Mouse (Mus musculus): ENCODE data around the gene Wwp2.

The Wwp2 gene

DNA sequence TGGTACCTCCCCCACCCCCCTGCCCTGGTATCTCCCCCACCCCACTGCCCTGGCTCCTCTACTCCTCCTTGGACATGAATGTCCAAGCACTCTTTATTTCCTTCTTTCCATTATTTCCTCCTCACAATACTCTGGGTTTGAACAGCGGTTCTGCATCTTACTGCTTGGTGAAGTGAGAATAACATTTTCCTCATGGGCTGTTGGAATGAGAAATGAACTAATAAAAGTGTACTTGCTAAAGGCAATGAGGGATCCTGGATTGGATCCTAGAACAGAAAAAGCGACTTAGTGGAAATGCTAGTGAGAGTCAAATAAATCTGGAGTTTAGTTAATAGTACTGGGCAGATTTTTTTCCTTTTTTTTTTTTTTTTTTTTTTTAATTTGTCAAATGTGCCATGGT lies 77.1 kb downstream of the Wwp2 start:
- DNase-seq (ENCODE audit: low spot score) = no peak

- no peak for DNase-seq (ENCODE audit: low spot score)
Measured at GRCm38 (mm10) chr8:107514949-107515721, 79.0 kb downstream of the Wwp2 start.

- no peak for DNase-seq (ENCODE audit: low spot score)
Measured at GRCm38 (mm10) chr8:107518726-107519125, 82.6 kb downstream of the Wwp2 start.

DNA sequence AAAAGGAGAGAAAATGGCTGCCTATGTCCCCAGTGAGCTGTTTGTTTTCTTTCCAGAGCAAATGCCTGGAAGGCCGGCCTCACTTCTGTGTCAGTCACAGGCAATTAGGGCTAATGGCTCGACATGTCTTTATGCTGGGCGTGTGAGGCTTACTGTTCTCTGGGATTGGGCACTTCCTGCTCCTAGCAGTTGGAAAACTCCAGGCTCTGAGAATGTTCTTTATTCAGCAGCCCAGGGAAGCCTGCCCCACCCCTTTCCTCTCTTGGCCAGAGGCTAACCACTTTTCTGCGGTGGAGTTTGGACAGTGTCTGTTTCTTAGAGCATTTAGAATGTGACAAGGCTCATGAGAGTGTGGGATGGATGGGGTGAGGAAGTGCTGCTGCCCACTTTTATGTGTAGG lies 83.7 kb downstream of the Wwp2 start:
- DNase-seq (ENCODE audit: low spot score) = no peak

- DNase-seq (ENCODE audit: low spot score) = no peak
Measured at GRCm38 (mm10) chr8:107521788-107522554, 85.8 kb downstream of the Wwp2 start.

GRCm38 (mm10) chr8:107522555-107522833 lies 86.3 kb downstream of the Wwp2 start:
- no peak for DNase-seq (ENCODE audit: low spot score)

DNA sequence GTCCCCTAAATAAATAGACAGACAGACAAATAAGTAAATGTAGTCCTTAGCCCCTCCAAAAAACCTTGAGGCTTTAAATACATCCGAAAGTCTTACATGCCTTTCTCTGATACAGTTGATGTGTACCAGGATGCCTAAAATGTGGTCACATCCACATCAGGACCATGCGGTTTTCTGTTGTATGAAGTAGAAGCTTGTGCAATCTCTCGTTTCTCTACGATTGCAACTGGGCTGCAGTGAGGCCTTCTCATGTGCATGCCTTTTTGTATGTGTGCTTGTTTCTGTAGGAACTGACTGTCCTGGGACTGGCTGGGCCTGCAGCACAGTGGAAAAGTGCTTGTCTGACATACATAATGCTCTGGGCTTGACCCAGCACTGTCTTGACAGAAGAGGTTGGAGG lies 88.4 kb downstream of the Wwp2 start:
- DNase-seq (ENCODE audit: low spot score) = no peak

DNA sequence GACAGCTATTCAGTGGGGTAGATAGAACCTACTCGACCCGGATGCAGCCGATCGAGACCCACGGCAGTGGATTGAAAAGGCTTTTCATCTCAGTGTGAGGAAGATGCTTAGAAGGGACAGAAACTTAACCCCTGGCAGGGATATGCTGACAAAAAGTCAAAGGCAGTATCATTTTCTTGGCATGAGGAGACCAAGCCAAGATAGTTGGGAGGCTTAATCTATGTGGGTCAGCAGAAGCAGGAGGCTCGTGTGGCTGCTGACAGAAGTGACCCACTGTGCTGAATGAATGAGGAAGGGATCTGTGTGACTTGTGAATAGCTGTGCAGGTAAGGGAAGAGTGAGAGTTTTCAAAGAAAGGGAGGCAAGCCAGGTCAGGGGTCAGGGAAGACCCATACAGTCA lies 92.6 kb downstream of the Wwp2 start:
- DNase-seq (ENCODE audit: low spot score) = no peak

GRCm38 (mm10) chr8:107537472-107537871 lies 101.3 kb downstream of the Wwp2 start:
- DNase-seq (ENCODE audit: low spot score) = no peak

DNA sequence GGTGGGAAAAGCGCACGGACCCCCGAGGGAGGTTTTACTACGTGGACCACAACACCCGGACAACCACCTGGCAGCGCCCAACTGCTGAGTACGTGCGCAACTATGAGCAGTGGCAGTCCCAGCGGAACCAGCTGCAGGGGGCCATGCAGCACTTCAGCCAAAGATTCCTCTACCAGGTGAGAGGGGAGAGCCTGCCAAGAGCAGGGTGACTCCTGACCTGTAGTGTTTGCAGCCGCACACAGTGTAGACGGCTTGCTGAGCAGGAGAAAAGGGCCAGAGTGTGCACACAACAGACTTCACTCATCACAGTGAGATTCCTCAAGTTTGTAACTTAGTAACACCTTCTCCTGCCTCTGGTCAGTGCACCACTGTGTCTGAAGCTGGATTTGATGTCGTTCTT lies 104.5 kb downstream of the Wwp2 start:
- no peak for DNase-seq (ENCODE audit: low spot score)

- no peak for DNase-seq (ENCODE audit: low spot score)
Measured at GRCm38 (mm10) chr8:107541369-107541768, 105.2 kb downstream of the Wwp2 start.

GRCm38 (mm10) chr8:107542151-107542550 lies 106.0 kb downstream of the Wwp2 start:
- DNase-seq (ENCODE audit: low spot score) = no peak

DNA sequence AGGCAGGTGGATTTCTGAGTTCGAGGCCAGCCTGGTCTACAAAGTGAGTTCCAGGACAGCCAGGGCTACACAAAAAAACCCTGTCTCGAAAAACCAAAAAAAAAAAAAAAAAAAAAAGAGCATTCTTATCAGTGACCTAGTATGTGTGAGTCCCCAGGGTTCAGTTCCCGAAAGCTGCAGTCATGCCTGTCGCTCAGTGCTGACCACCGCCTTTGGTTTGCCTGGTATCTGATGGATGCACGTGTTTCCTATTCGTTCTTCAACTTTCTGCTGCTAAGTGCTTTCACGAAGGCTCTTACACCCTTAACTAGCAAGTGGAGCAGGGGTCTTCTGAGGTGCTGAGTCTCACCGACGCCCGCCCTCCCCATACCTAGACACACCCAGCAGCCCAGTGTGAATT lies 107.5 kb downstream of the Wwp2 start:
- no peak for DNase-seq (ENCODE audit: low spot score)

GRCm38 (mm10) chr8:107544211-107544610 lies 108.0 kb downstream of the Wwp2 start:
- no peak for DNase-seq (ENCODE audit: low spot score)

GRCm38 (mm10) chr8:107544651-107545174 lies 108.5 kb downstream of the Wwp2 start:
- peak; percentile 18 for DNase-seq (ENCODE audit: low spot score)

GRCm38 (mm10) chr8:107545621-107546152 lies 109.5 kb downstream of the Wwp2 start:
- no peak for DNase-seq (ENCODE audit: low spot score)

DNA sequence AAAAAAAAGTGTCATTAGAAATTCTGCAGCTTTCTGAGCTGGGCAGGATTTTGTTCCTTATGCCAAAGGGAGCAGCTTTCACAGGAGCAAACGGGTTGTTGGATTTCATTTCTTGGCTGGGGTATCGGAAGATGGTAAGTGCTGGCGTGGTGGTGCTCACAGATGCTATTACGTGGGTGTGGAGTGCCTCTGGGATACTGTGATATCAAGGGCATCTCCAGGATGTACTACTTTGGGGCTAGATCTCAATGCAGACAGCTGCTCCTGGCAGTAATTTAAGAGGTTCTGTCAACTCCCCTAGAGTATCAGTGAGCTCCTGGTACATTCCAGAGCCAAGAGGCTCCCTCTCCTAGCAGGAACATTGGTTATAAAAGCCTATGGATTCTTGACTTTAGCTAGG lies 110.0 kb downstream of the Wwp2 start:
- no peak for DNase-seq (ENCODE audit: low spot score)

- no peak for DNase-seq (ENCODE audit: low spot score)
Measured at GRCm38 (mm10) chr8:107546817-107547216, 110.7 kb downstream of the Wwp2 start.

- no peak for DNase-seq (ENCODE audit: low spot score)
Measured at GRCm38 (mm10) chr8:107552234-107552633, 116.1 kb downstream of the Wwp2 start.

DNA sequence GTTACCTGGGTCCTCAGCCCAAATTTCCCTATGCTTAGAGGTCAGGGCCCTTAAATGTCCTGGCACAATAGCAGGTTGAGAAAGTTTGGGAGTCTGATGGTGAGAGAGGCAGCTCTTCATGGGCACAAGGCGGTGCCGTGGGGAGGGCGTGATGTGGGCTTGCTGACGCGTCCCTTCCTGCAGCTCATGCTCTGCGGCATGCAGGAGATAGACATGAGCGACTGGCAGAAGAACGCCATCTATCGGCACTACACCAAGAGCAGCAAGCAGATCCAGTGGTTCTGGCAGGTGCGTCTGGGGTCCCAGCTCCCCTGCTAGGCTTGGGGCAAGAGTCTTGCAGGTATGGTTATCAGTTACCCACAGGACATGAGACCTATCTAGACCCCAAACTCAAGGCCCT lies 119.1 kb downstream of the Wwp2 start:
- no peak for DNase-seq (ENCODE audit: low spot score)

- no peak for DNase-seq (ENCODE audit: low spot score)
Measured at GRCm38 (mm10) chr8:107556511-107556936, 120.4 kb downstream of the Wwp2 start.

DNA sequence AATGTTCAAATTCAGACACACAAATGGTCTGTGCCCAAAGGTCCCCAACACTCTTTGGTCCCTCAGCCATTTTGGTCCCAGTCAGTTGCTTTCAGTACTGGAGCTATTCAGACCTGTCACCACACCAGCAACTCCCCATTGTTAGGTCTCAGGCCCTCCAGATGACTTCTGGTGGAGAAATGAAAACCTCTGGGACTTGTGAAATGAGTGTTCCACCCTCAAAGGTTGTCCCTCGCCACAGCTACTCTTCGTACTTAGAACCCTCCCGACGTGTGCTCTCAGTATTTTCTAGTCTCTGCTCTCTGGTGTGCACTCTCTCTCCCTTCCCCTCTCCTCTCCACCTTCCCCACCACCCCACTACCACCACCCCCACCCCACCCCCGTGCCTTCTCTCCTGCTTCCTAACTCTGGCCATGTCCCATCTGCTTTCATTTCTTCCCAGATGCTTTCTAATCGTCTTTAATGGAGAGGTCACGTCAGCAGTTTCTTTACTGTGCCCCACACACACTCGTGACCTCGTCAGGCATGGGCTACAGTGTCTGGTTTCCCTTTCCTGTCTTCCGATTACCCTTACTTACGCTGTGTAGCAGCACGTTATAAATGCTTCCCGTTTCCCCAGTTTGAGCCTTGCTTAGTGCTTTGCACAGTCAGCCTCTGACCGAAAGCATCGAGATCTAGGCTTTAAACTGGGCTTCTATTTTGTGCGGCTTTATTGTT lies 124.8 kb downstream of the Wwp2 start:
- no peak for DNase-seq (ENCODE audit: low spot score)

DNA sequence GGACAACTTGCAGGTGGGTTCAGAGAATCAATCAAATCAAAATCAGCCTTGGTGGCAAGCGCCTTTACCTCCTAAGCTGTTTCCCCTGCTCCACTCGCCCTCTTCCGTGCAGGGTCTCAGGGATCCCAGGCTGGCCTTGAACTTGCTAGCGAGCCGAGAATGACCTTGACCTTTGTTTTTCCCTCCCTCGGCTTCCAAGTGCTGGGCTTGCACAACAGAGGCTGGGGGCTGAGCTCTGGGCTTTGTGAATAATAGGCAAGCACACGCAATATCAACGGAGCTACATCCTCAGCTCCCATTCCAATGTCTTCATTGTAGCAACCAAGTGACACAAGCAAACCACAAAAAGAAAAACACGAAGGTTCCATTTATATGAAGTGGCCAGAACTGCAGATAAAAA lies 126.0 kb downstream of the Wwp2 start:
- DNase-seq (ENCODE audit: low spot score) = no peak

Data from urinary bladder, postnatal 14 days (tissue).